Mouse (Mus musculus) MEL (cell line): ENCODE results near the gene Asb1. TPM values are rescaled to one million over a fixed set of nuclear protein-coding genes. Genes with fewer than 3 reads are reported as not detected.

Source experiments
- DNase-seq: peaks from one replicate; pipeline ENCODE4 v3.0.0; 2011; ENCODE audit warnings: low read depth, low spot score
- H3K27ac ChIP-seq: 2 replicates; pipeline ENCODE4 v1.5.1; 2012; ENCODE audit warnings: low read depth, mild to moderate bottlenecking, control low read depth, low read length, moderate library complexity; ENCODE audit not compliant: control insufficient read depth
- H3K27me3 ChIP-seq, 2 experiments: fragments of 150-350 bp in 1 of 2; sonication (generic) in 1 of 2; 2 replicates each; pipeline ENCODE4 v1.6.1; 2012; ENCODE audit warnings: low read length in 2 of 2, mild to moderate bottlenecking in 2 of 2, improper control_type of control experiment in 1 of 2, moderate library complexity in 1 of 2; ENCODE audit not compliant: insufficient read depth in 2 of 2, control insufficient read depth in 1 of 2
- H3K36me3 ChIP-seq, 2 experiments: 2 replicates each; pipeline ENCODE4 v1.6.1; 2012 to 2014; ENCODE audit warnings: low read length in 2 of 2, improper control_type of control experiment in 1 of 2, inconsistent platforms in 1 of 2, mild to moderate bottlenecking in 1 of 2; ENCODE audit not compliant: insufficient read depth in 2 of 2, control insufficient read depth in 1 of 2
- H3K4me1 ChIP-seq, 2 experiments: fragments of 150-350 bp in 1 of 2; sonication (generic) in 1 of 2; 2 replicates each; pipeline ENCODE4 v1.6.1; 2012; ENCODE audit warnings: low read length in 2 of 2, improper control_type of control experiment in 1 of 2, mild to moderate bottlenecking in 1 of 2; ENCODE audit not compliant: insufficient read depth in 2 of 2, control insufficient read depth in 1 of 2
- H3K4me3 ChIP-seq, 2 experiments: fragments of 150-350 bp in 1 of 2; sonication (generic) in 1 of 2; 2 replicates each; pipeline ENCODE4 v1.5.1; 2012; ENCODE audit warnings: low read depth in 2 of 2, low read length in 2 of 2, mild to moderate bottlenecking in 2 of 2, moderate library complexity in 2 of 2, control low read depth in 1 of 2, improper control_type of control experiment in 1 of 2; ENCODE audit not compliant: control insufficient read depth in 1 of 2, insufficient read depth in 1 of 2
- H3K79me2 ChIP-seq: 2 replicates; pipeline ENCODE4 v1.6.1; 2012; ENCODE audit warnings: mild to moderate bottlenecking, low read length, moderate library complexity; ENCODE audit not compliant: control insufficient read depth, poor library complexity, insufficient read depth
- H3K9ac ChIP-seq: 2 replicates; pipeline ENCODE4 v1.6.1; 2012; ENCODE audit warnings: low read depth, mild to moderate bottlenecking, control low read depth, low read length, moderate library complexity; ENCODE audit not compliant: control insufficient read depth, poor library complexity, severe bottlenecking
- H3K9me3 ChIP-seq: fragments of 150-350 bp; sonication (generic); replicated peaks from 2 replicates; pipeline ENCODE4 v1.6.1; 2012; ENCODE audit warnings: mild to moderate bottlenecking, low read length, improper control_type of control experiment, moderate library complexity; ENCODE audit not compliant: insufficient read depth
- CHD1 ChIP-seq: IDR thresholded peaks from 2 replicates; pipeline ENCODE4 v1.6.1; 2012; ENCODE audit warnings: low read depth, mild to moderate bottlenecking, inconsistent platforms, low read length, improper control_type of control experiment
- ELF1 ChIP-seq: IDR thresholded peaks from 2 replicates; pipeline ENCODE4 v1.6.1; 2014; ENCODE audit warnings: low read depth, mild to moderate bottlenecking, inconsistent platforms, low read length, improper control_type of control experiment, moderate library complexity
- EP300 ChIP-seq, 2 experiments: IDR thresholded peaks; 2 replicates each; pipeline ENCODE4 v1.6.1; 2011; ENCODE audit warnings: improper control_type of control experiment in 2 of 2, low read length in 2 of 2, low read depth in 1 of 2, mild to moderate bottlenecking in 1 of 2
- ETS1 ChIP-seq: IDR thresholded peaks from 2 replicates; pipeline ENCODE4 v1.6.1; 2012; ENCODE audit warnings: low read depth, mild to moderate bottlenecking, inconsistent platforms, low read length, improper control_type of control experiment, moderate library complexity
- GATA1 ChIP-seq: IDR thresholded peaks from 2 replicates; pipeline ENCODE4 v1.6.1; 2011; ENCODE audit warnings: low read depth, low read length, improper control_type of control experiment
- KAT2A ChIP-seq: conservative IDR thresholded peaks from 2 replicates; pipeline ENCODE4 v1.6.1; 2012; ENCODE audit warnings: low read depth, low read length, improper control_type of control experiment, inconsistent platforms
- MAFK ChIP-seq: IDR thresholded peaks from 2 replicates; pipeline ENCODE4 v1.6.1; 2011; ENCODE audit warnings: low read depth, mild to moderate bottlenecking, low read length, improper control_type of control experiment, borderline replicate concordance
- MAX ChIP-seq: IDR thresholded peaks from 2 replicates; pipeline ENCODE4 v1.6.1; 2011; ENCODE audit warnings: low read length, improper control_type of control experiment
- MEF2A ChIP-seq: IDR thresholded peaks from 2 replicates; pipeline ENCODE4 v1.6.1; 2014; ENCODE audit warnings: low read depth, mild to moderate bottlenecking, inconsistent platforms, low read length, improper control_type of control experiment; ENCODE audit not compliant: poor library complexity, insufficient replicate concordance, severe bottlenecking; ENCODE audit errors: extremely low read depth
- MXI1 ChIP-seq: IDR thresholded peaks from 2 replicates; pipeline ENCODE4 v1.6.1; 2011; ENCODE audit warnings: mild to moderate bottlenecking, low read depth, low read length, improper control_type of control experiment
- MYB ChIP-seq: IDR thresholded peaks from 2 replicates; pipeline ENCODE4 v1.6.1; 2011; ENCODE audit warnings: mild to moderate bottlenecking, low read depth, low read length, improper control_type of control experiment
- NRF1 ChIP-seq: IDR thresholded peaks from 2 replicates; pipeline ENCODE4 v1.6.1; 2014; ENCODE audit warnings: low read depth, mild to moderate bottlenecking, inconsistent platforms, low read length, improper control_type of control experiment, moderate library complexity; ENCODE audit not compliant: poor library complexity, insufficient read depth, severe bottlenecking
- POLR2AphosphoS5 ChIP-seq: IDR thresholded peaks from 2 replicates; pipeline ENCODE4 v1.6.1; 2012; ENCODE audit warnings: low read depth, borderline replicate concordance, mild to moderate bottlenecking, inconsistent platforms, low read length, moderate library complexity, mixed read lengths
- RAD21 ChIP-seq: IDR thresholded peaks from 2 replicates; pipeline ENCODE4 v1.6.1; 2011; ENCODE audit warnings: mild to moderate bottlenecking, low read depth, low read length, improper control_type of control experiment
- SIN3A ChIP-seq: IDR thresholded peaks from 2 replicates; pipeline ENCODE4 v1.6.1; 2012; ENCODE audit warnings: low read length, improper control_type of control experiment, inconsistent platforms
- SMC3 ChIP-seq: IDR thresholded peaks from 2 replicates; pipeline ENCODE4 v1.6.1; 2011; ENCODE audit warnings: low read depth, low read length, improper control_type of control experiment
- TAL1 ChIP-seq: IDR thresholded peaks from 2 replicates; pipeline ENCODE4 v1.6.1; 2012; ENCODE audit warnings: mild to moderate bottlenecking, inconsistent platforms, low read length, moderate library complexity, mixed read lengths
- TBP ChIP-seq: IDR thresholded peaks from 2 replicates; pipeline ENCODE4 v1.8.0; 2011; ENCODE audit warnings: low read depth, low read length, improper control_type of control experiment
- TCF12 ChIP-seq: IDR thresholded peaks from 2 replicates; pipeline ENCODE4 v1.6.1; 2014; ENCODE audit warnings: low read depth, mild to moderate bottlenecking, inconsistent platforms, low read length, improper control_type of control experiment, moderate library complexity
- UBTF ChIP-seq: IDR thresholded peaks from 2 replicates; pipeline ENCODE4 v1.6.1; 2012; ENCODE audit warnings: low read depth, mild to moderate bottlenecking, inconsistent platforms, low read length, improper control_type of control experiment, moderate library complexity, borderline replicate concordance; ENCODE audit not compliant: insufficient read depth
- USF2 ChIP-seq, 2 experiments: IDR thresholded peaks; 2 replicates each; pipeline ENCODE4 v1.6.1; 2011 to 2012; ENCODE audit warnings: improper control_type of control experiment in 2 of 2, low read length in 2 of 2, borderline replicate concordance in 1 of 2, inconsistent platforms in 1 of 2, low read depth in 1 of 2, mild to moderate bottlenecking in 1 of 2; ENCODE audit not compliant: insufficient read depth in 1 of 2
- ZC3H11A ChIP-seq: IDR thresholded peaks from 2 replicates; pipeline ENCODE4 v1.6.1; 2012; ENCODE audit warnings: low read depth, mild to moderate bottlenecking, inconsistent platforms, low read length, improper control_type of control experiment
- ZKSCAN1 ChIP-seq: IDR thresholded peaks from 2 replicates; pipeline ENCODE4 v1.6.1; 2012; ENCODE audit warnings: low read depth, mild to moderate bottlenecking, inconsistent platforms, low read length, improper control_type of control experiment, moderate library complexity
- ZNF384 ChIP-seq: IDR thresholded peaks from 2 replicates; pipeline ENCODE4 v1.6.1; 2012; ENCODE audit warnings: low read depth, mild to moderate bottlenecking, inconsistent platforms, low read length, improper control_type of control experiment
- polyA plus RNA-seq, 2 experiments: library from polyadenylated mRNA; stranded (reverse) in 1 of 2; unstranded in 1 of 2; fragments of >175 nt in 1 of 2; fragments of >200 nt in 1 of 2; gene quantifications; 2 replicates each; pipeline versions ENCODE4 v1.2.1 to v1.2.4; 2012; ENCODE audit warnings: low replicate concordance in 2 of 2, low read depth in 1 of 2; ENCODE audit not compliant: insufficient read length in 2 of 2, insufficient read depth in 1 of 2, missing spikeins in 1 of 2
- total RNA-seq: library from RNA; depleted of rRNA; stranded (reverse); fragments of 300-350 nt; gene quantifications from 2 replicates; pipeline ENCODE4 v1.2.3, GENCODE M21; 2012

Gene Asb1
- total and polyA plus RNA-seq, 3 experiments: 37.9 to 41.3 TPM; not detected in 1

- peak; percentile 73 for DNase-seq
- H3K9ac ChIP-seq: no peak overlapping the region
- H3K9me3 ChIP-seq: no peaks in the 10 kb centered on the region
- peaks cover 0 to 9% of the 10 kb centered on the region in 2 experiments; a peak in 2 of 4 replicates for H3K36me3 ChIP-seq
- no peaks in the 10 kb centered on the region for H3K79me2 ChIP-seq
- TF ChIP-seq ETS1 (peak; percentile 57), ZC3H11A (no peak), TCF12 (peak; percentile 75), GATA1 (peak; percentile 56; the same call in 1 of the 2 replicates), ZKSCAN1 (peak; percentile 67; the same call in 1 of the 2 replicates), MXI1 (peak; percentile 33; the same call in 1 of the 2 replicates), ZNF384 (0 out of 2 replicates have a peak, but pooled peaks have one; percentile 13), KAT2A (0 out of 2 replicates have a peak, but pooled peaks have one; percentile 14), RAD21 (no peak), TBP (no peak), ELF1 (no peak), TAL1 (peak; percentile 45; the same call in 1 of the 2 replicates), EP300 (IDR thresholded peaks at IDR 0.05; ENCODE audit: low read depth in 1 of 2, low read length in 2 of 2) (peak; percentile 66 to 76), SIN3A (peak; percentile 40; the same call in 1 of the 2 replicates)
- peaks cover 10 to 15% of the 10 kb centered on the region in 2 experiments for H3K4me1 ChIP-seq
- peak overlapping the region in 1 of 2 experiments; percentile 3; a peak in 1 of 4 replicates for H3K4me3 ChIP-seq
- H3K27me3 ChIP-seq: no peaks in the 10 kb centered on the region
- peak overlapping the region; percentile 56; the same call in 1 of the 2 replicates for H3K27ac ChIP-seq
Measured at GRCm38 (mm10) chr1:91567269-91567668, 26.9 kb downstream of the Asb1 start.

DNA sequence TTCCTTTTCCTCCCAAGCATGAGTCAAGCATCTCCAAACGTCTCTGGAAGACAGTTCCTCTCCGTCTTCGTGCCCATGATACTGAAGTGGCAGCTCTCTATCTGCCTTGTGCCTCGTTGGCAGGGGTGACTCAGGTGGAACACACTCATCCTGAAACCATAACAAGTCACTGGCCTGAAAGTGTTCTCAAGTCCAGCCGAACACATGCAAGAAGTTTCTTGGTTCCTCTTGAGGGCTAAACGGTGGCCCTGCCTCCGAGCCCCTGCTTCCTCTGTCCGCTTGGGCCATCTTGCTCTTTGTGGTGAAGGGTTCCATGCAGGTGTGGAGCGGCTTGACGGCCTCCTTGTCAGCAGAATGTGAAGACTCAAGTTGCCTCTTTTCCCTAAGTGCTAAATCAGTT, 32.1 kb downstream of the Asb1 start:
- Histone ChIP-seq H3K9ac (no peak overlapping the region), H3K36me3 (no peaks in the 10 kb centered on the region), H3K9me3 (no peaks in the 10 kb centered on the region), H3K79me2 (no peaks in the 10 kb centered on the region), H3K4me3 (no peak overlapping the region)
- no peak for DNase-seq
- TF ChIP-seq MXI1 (no peak), GATA1 (no peak), UBTF (no peak), MAX (no peak), USF2 (IDR thresholded peaks at IDR 0.05; ENCODE audit: borderline replicate concordance in 1 of 2, insufficient read depth in 1 of 2, low read depth in 1 of 2, low read length in 2 of 2) (no peak), EP300 (IDR thresholded peaks at IDR 0.05; ENCODE audit: low read depth in 1 of 2, low read length in 2 of 2) (no peak), CHD1 (no peak), ZC3H11A (no peak), NRF1 (no peak), MEF2A (no peak), MYB (no peak), ZNF384 (no peak), TAL1 (no peak), MAFK (no peak), SMC3 (no peak), SIN3A (no peak), POLR2AphosphoS5 (no peak), KAT2A (no peak)
- TF ChIP-seq, all 39 proteins: peak for 0
- Histone ChIP-seq H3K27ac (no peak overlapping the region), H3K27me3 (no peaks in the 10 kb centered on the region), H3K4me1 (peaks cover 0 to 2% of the 10 kb centered on the region in 2 experiments; a peak in 2 of 4 replicates)
